Mouse (Mus musculus): Measurements from ENCODE around the gene Plekha6.

DNA sequence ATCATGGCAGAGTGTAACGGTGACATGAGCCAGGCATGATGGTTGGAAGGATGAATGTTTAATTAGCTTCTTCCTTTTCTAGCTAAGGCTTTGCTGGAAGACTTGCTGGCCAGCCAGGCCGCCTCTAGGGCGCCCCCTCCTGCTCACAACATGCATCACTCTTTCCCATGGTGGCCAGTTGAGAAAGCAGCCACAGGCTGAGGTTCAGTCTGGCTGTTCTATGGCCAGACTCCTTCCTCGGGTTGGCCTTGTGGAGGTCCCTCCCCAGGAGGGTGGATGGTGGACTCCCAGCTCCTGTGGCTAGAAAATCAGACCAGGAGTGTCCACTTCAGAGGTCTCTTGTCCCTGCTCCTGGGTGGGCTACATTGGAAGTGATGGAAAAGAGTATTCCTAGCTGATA is 142.8 kb downstream of the Plekha6 start:
- TF ChIP-seq CTCF (IDR thresholded peaks at IDR 0.05 in 2 of 3, conservative IDR thresholded peaks at IDR 0.05 in 1 of 3; ENCODE audit: control insufficient read depth in 1 of 3, insufficient read depth in 1 of 3, low read depth in 2 of 3, low read length in 3 of 3, poor library complexity in 1 of 3, severe bottlenecking in 1 of 3) (peak; percentile 84 to 94 (median 86)), POLR2A (IDR thresholded peaks at IDR 0.05; ENCODE audit: control insufficient read depth in 1 of 2, insufficient read depth in 1 of 2, low read depth in 1 of 2, low read length in 2 of 2, poor library complexity in 1 of 2) (no peak), ZNF384 (IDR thresholded peaks at IDR 0.05; ENCODE audit: low read depth, low read length) (no peak), CHD2 (IDR thresholded peaks at IDR 0.05; ENCODE audit: low read length) (no peak), ZMIZ1 (IDR thresholded peaks at IDR 0.05; ENCODE audit: low read depth, low read length) (no peak), MAFK (IDR thresholded peaks at IDR 0.05; ENCODE audit: borderline replicate concordance, low read depth, low read length) (no peak), ZC3H11A (IDR thresholded peaks at IDR 0.05; ENCODE audit: low read depth, low read length) (peak; percentile 88), EP300 (IDR thresholded peaks at IDR 0.05; ENCODE audit: low read depth in 1 of 2, low read length in 2 of 2) (no peak), KAT2A (conservative IDR thresholded peaks at IDR 0.05; ENCODE audit: low read depth, low read length) (no peak), ETS1 (IDR thresholded peaks at IDR 0.05; ENCODE audit: low read depth, low read length) (no peak), POLR2AphosphoS2 (IDR thresholded peaks at IDR 0.05; ENCODE audit: low read length) (no peak), USF2 (IDR thresholded peaks at IDR 0.05; ENCODE audit: borderline replicate concordance in 1 of 2, insufficient read depth in 1 of 2, low read depth in 1 of 2, low read length in 2 of 2) (no peak), SMC3 (IDR thresholded peaks at IDR 0.05; ENCODE audit: low read depth, low read length) (peak; percentile 93), MEF2A (IDR thresholded peaks at IDR 0.05; ENCODE audit: extremely low read depth, insufficient replicate concordance, low read depth, low read length, poor library complexity, severe bottlenecking) (no peak)

Data from MEL (cell line).